Mouse (Mus musculus) T-helper 2 cell (primary cell): Measurements from ENCODE around the gene Prkaca.

Source experiments
- in situ Hi-C: fragments of 300-600 bp; cut with MboI, MseI; formaldehyde crosslinking; loops from one replicate; pipeline ENCODE4 v1.15.1; 2025; ENCODE audit warnings: high pct_unique_total_duplicates

Prkaca gene

GRCm38 (mm10) chr8:84029272-84029671, 56.5 kb downstream of the Prkaca start:
- in situ Hi-C loops = loop anchor here (5.0 kb wide), 1 partner anchor 58 kb away; no protein-coding TSS in a partner anchor

GRCm38 (mm10) chr8:84032777-84033176, 60.0 kb downstream of the Prkaca start:
- in situ Hi-C loops = loop anchor here (10.0 kb wide), 1 partner anchor 132 kb away; no protein-coding TSS in a partner anchor

DNA sequence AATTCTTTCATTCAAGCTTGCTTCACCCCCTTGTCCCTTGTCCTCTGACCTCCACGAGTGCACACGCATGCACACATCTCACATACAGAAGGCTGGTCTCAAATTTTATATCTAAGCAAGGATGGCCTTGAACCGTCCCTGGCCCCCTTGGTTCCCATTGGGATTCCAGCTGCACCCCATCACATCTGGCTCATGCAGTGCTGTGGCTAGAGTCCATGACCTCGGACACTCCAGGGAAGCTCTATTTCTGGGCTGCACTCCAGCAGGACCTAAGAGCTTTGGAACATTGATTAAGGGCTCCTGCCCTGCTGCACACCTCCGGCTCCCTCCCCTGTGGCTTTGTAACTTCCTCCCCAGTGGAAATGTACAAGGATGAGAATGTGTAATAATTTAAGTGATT, 65.2 kb downstream of the Prkaca start:
- in situ Hi-C loops = loop anchor here (10.0 kb wide), 1 partner anchor 127 kb away; no protein-coding TSS in a partner anchor

GRCm38 (mm10) chr8:84039050-84039449, 66.3 kb downstream of the Prkaca start:
- in situ Hi-C loops = loop anchor here (10.0 kb wide), 1 partner anchor 126 kb away; no protein-coding TSS in a partner anchor

- in situ Hi-C loops = no loop called here
These were observed 69.5 kb downstream of the Prkaca start, which contains the start of gene Il27ra for GRCm38 (mm10) chr8:84042066-84042947. Gene Il27ra (minus strand): TSS chr8:84042589.

- in situ Hi-C loops = no loop called here
These were observed 70.2 kb downstream of the Prkaca start for GRCm38 (mm10) chr8:84042948-84043342.

DNA sequence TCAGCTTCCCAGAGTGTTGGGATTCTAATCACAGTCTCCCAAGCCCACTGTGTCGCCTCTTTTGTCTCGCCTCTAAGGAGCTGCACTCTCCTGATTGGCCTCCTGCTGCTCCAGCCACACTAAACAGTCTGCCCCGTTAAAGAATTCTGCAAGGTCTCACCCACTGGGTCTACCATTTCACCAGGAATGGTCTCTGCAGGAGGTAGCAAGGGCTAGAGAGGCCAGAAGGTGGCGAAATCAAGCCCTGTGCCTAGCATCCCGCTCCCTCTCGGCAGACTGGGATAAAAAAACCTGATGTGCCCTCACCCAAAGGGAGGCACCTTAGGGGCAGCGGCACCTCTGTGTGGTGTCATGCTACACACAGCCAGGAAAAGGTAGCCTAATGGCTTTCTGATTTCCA, 71.3 kb downstream of the Prkaca start:
- in situ Hi-C loops = no loop called here

DNA sequence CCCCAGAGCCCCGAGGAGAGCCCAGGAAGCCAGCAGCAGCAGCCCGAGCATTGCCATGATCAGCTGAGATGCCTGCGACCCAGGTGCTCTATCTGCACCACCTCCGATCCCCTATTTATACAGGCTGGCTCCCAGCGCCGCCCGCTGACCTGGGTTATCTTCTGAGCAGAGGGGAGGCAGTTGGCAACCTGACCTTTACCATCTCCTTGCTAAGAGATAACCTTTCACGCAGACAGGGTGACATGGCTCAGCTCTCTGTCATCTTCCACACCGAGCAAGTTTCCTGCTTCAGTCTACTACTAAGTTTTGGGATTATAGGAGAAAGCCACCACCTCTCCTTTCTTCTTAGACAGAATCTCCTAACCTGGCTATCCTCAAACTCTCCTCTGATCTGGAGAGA, 72.1 kb downstream of the Prkaca start, which contains the start of gene Rln3:
Gene Rln3 (minus strand): TSS at position 101 of the 400 bp plus-strand sequence.
- in situ Hi-C loops = no loop called here
